Mouse (Mus musculus) kidney, postnatal 0 days (tissue): Measurements from ENCODE around the gene 9930104L06Rik. TPM values are rescaled to one million over a fixed set of nuclear protein-coding genes. Genes with fewer than 3 reads are reported as not detected.

Experiments
- ATAC-seq: fragments of 200-750 bp; cut with Nextera tagmentation; replicated peaks from 2 replicates; pipeline ENCODE4 v1.8.0; 2017; ENCODE audit warnings: low read depth, moderate number of reproducible peaks, moderate TSS enrichment, moderate library complexity; ENCODE audit not compliant: low FRiP score
- DNase-seq: peaks from one replicate; pipeline ENCODE4 v3.0.0-alpha.2; 2016; ENCODE audit warnings: low spot score
- H3K27ac ChIP-seq: fragments of 300-500 bp; sonication (generic); 2 replicates; pipeline ENCODE4 v1.5.1; 2014; ENCODE audit warnings: mild to moderate bottlenecking
- H3K27me3 ChIP-seq: fragments of 300-500 bp; sonication (generic); 2 replicates; pipeline ENCODE4 v1.6.1; 2014; ENCODE audit warnings: low read length, mixed read lengths; ENCODE audit not compliant: insufficient read depth
- H3K36me3 ChIP-seq: fragments of 300-500 bp; sonication (generic); 2 replicates; pipeline ENCODE4 v1.6.1; 2014; ENCODE audit warnings: low read length, mixed read lengths; ENCODE audit not compliant: insufficient read depth
- H3K4me1 ChIP-seq: fragments of 300-500 bp; sonication (generic); replicated peaks from 2 replicates; pipeline ENCODE4 v1.6.1; 2014; ENCODE audit warnings: antibody characterized with exemption, low read length, mixed read lengths; ENCODE audit not compliant: insufficient read depth
- H3K4me2 ChIP-seq: fragments of 300-500 bp; sonication (generic); 2 replicates; pipeline ENCODE4 v1.6.1; 2014; ENCODE audit warnings: mild to moderate bottlenecking, low read length, moderate library complexity, mixed read lengths
- H3K4me3 ChIP-seq: fragments of 300-500 bp; sonication (generic); replicated peaks from 2 replicates; pipeline ENCODE4 v1.5.1; 2014; ENCODE audit warnings: low read depth, low read length
- H3K9ac ChIP-seq: fragments of 300-500 bp; sonication (generic); 2 replicates; pipeline ENCODE4 v1.6.1; 2014; ENCODE audit warnings: low read depth, low read length
- H3K9me3 ChIP-seq: fragments of 300-500 bp; sonication (generic); replicated peaks from 2 replicates; pipeline ENCODE4 v1.6.1; 2016; ENCODE audit warnings: low read length, inconsistent platforms, mixed read lengths
- CTCF ChIP-seq: IDR thresholded peaks from 2 replicates; pipeline ENCODE4 v1.5.1; 2016; ENCODE audit warnings: antibody characterized with exemption, low read depth, mild to moderate bottlenecking, moderate library complexity
- WGBS: fragments of 180-500 bp; shearing (Covaris S2); extraction: QIAGEN DNeasy Blood & Tissue Kit; methylation state at CpG from one replicate; pipeline ENCODE4 v1.1.7; 2014; 5-methylcytosine and 5-hydroxymethylcytosine counted together
- polyA plus RNA-seq: library from polyadenylated mRNA; unstranded; fragments of >200 nt; fragmentation: Nextera tagmentation; extraction: Ambion mirVana; gene quantifications from 2 replicates; pipeline ENCODE4 v1.2.1, GENCODE M21; 2015

9930104L06Rik gene
- polyA plus RNA-seq, 1 experiment from 2014 or later = 7.4 TPM

DNA sequence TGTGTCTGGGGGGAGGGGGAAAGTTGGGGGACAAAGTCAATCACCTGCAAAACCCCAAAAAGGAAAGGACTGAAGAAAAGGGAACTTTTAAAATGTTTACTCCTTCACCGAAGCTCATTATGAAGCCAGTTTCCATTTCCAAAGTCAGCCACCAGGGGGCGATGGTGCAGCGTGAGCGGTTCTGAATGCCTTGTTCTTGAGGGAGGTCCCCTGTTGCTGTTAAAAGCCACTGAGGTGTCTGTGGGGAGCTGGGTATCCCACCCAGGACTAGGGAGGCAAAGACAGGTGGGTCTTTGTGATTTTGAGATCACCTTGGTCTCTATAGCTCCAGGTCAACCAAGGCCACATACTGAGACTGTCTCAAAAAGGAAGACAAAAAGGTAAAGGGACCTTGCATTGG lies 6.2 kb downstream of the 9930104L06Rik start:
- Histone ChIP-seq H3K4me3 (no peak overlapping the region), H3K9ac (no peak overlapping the region), H3K9me3 (no peaks in the 10 kb centered on the region), H3K4me2 (no peak overlapping the region), H3K36me3 (peaks cover 17% of the 10 kb centered on the region; the same call in 1 of the 2 replicates), H3K27ac (no peak overlapping the region), H3K27me3 (no peaks in the 10 kb centered on the region), H3K4me1 (no peaks in the 10 kb centered on the region)
- ATAC-seq (0 out of 2 replicates have a peak, but pooled peaks have one; percentile 18), DNase-seq (peak; percentile 76)
- TF ChIP-seq CTCF = peak; percentile 98
- WGBS = 6% methylated on average over 4 of the region's 4 CpGs

DNA sequence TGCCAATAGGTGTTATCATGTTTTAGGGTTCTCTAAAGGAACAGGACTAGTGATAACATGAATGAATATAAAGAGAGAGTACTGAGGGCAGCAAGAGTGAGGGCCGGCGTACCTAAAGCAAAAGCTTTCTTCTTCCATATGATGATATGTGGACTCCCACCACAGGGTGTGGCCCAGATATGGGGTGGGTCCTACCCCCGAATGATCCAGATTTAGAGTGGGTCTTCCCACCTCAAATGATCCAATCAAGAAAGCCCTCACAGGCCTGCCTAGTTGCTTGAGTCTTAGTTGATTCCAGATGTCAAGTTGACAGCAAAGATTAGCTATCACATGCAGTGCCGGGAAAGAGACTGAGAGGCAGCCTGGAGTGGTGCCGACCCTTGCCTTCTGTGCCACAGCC lies 6.9 kb downstream of the 9930104L06Rik start:
- H3K36me3 ChIP-seq = peaks cover 13% of the 10 kb centered on the region; the same call in 1 of the 2 replicates
- H3K9ac ChIP-seq = no peak overlapping the region
- WGBS = 90% methylated on average over 5 of the region's 5 CpGs
- H3K4me2 ChIP-seq = no peak overlapping the region
- no peak for DNase-seq
- no peaks in the 10 kb centered on the region for H3K9me3 ChIP-seq
- no peak overlapping the region for H3K27ac ChIP-seq
- H3K27me3 ChIP-seq = no peaks in the 10 kb centered on the region
- H3K4me1 ChIP-seq = no peaks in the 10 kb centered on the region
- H3K4me3 ChIP-seq = no peak overlapping the region
- TF ChIP-seq CTCF = no peak
- ATAC-seq = no peak

DNA sequence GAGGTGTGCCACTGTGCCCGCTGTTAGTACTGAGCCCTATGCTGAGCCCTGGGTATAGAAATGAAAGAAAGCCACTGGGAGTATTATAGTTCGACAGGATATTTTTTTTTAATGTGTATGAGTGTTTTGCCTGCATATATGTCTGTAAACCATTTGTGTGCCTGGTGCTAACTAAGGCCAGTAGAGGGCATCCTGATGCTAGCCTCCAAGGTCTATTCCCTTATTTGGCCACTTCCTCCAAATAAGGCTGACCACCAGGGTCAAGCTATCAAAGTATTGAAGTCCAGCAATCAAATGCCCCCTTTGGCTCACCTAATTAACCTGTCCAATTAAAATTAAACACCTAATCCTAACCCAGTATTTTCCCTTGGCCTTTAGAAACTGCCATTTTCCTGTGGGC lies 8.1 kb downstream of the 9930104L06Rik start:
- H3K4me1 ChIP-seq = 0 out of 2 replicates have a peak, but pooled peaks cover under 1% of the 10 kb centered on the region
- no peak overlapping the region for H3K4me2 ChIP-seq
- H3K27ac ChIP-seq = no peak overlapping the region
- H3K36me3 ChIP-seq = peaks cover 10% of the 10 kb centered on the region; the same call in 1 of the 2 replicates
- no peak overlapping the region for H3K9ac ChIP-seq
- no peak for ATAC-seq
- DNase-seq = peak; percentile 70
- TF ChIP-seq CTCF = peak; percentile 72
- no peaks in the 10 kb centered on the region for H3K27me3 ChIP-seq
- H3K4me3 ChIP-seq = no peak overlapping the region
- H3K9me3 ChIP-seq = no peaks in the 10 kb centered on the region
- 73% methylated on average over 2 of the region's 2 CpGs for WGBS

DNA sequence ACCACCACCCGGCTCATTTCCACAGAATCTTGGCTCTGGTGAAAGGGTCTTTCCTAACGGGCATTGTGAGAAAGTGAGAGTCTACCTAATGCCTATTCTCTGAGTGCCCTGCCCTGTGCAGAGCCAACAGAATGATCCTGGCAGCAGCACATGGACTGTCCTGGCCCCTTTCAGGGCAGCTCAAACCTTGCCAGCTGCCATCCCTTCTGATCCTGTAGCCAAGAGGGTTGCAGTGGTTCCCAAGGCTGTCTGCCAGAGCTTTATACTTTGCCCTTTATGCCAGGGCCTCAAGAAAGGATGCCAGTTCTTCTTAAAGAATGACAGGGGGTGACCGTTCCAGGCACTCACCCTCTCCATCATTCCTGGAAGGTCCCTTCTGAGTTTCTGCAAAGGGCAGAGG lies 12.6 kb downstream of the 9930104L06Rik start:
- H3K36me3 ChIP-seq = no peaks in the 10 kb centered on the region
- H3K4me3 ChIP-seq = no peak overlapping the region
- DNase-seq (no peak), ATAC-seq (no peak)
- no peaks in the 10 kb centered on the region for H3K9me3 ChIP-seq
- H3K9ac ChIP-seq = no peak overlapping the region
- WGBS = 88% methylated on average over 3 of the region's 3 CpGs
- H3K27ac ChIP-seq = no peak overlapping the region
- no peak for TF ChIP-seq CTCF
- H3K4me1 ChIP-seq = 0 out of 2 replicates have a peak, but pooled peaks cover 9% of the 10 kb centered on the region
- no peaks in the 10 kb centered on the region for H3K27me3 ChIP-seq
- H3K4me2 ChIP-seq = no peak overlapping the region

DNA sequence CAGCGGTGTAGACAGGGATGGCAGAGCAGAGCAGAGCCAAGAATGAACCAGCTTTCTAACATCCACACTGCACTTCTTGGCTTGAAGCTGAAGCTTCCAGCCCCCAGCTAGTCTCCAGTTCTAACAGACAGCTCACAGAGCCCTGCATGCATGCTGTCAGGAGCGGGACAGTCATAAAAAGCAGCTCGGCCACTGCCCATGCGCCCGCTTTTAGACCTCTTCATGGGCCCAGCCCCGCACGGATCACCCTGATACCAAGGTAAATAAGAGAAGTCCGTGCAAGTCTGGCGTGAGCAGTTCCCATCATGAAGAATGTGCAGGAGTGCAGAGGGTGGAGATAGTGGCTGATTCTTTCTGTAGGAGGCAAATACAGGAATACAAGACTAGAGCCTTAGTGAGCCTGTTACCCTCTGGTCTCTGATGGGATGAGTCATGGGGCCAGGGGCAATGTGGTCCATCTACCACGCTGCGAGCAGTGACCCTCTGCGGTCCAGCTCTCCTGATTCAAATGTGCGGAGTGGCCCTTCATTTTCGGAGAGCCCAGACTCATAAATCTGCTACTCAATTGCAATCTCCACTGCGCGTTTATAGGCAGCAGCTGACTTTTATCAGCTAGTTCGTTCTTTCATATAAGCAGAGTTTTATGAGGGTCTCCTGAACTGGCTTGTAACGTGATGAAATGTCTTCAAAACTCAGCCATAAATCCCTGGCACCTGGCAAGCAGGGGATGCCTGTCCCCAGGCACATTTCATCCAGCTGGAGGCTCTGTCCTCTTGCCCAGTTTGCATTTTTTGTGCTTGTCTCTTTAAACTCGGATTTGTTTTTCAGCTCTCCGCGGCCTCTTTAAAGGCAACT lies 13.6 kb downstream of the 9930104L06Rik start:
- WGBS = 21% methylated on average over 21 of the region's 21 CpGs
- DNase-seq = peak; percentile 89
- Histone ChIP-seq H3K9ac (no peak overlapping the region), H3K27me3 (no peaks in the 10 kb centered on the region), H3K4me1 (0 out of 2 replicates have a peak, but pooled peaks cover 9% of the 10 kb centered on the region), H3K4me2 (peak overlapping the region; percentile 23; the same call in 1 of the 2 replicates), H3K27ac (0 out of 2 replicates have a peak overlapping the region, but pooled peaks have one; percentile 31), H3K4me3 (no peak overlapping the region), H3K9me3 (no peaks in the 10 kb centered on the region), H3K36me3 (no peaks in the 10 kb centered on the region)
- 0 out of 2 replicates have a peak, but pooled peaks have one; percentile 5 for TF ChIP-seq CTCF
- peak; percentile 65; the same call in 1 of the 2 replicates for ATAC-seq

DNA sequence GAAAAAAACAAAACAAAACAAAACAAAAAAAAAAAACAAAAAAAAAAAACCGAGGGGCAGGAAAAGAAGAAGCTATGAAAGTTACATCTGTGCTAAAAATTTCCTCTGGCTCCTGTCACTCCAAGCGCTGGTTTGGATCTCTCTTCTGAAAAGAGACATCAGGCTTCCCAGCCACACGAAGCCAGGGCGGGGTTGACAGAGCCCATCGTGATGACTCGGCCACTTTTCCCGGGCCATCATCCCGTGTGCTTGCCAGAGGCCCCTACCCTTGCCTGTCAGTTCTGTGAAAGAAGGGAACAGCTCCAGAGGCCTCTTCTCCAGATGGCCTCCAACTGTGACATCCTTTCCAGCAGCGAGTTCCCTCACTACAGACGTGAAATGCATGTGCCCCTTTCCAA lies 14.2 kb downstream of the 9930104L06Rik start:
- DNase-seq = no peak
- Histone ChIP-seq H3K36me3 (no peaks in the 10 kb centered on the region), H3K4me1 (0 out of 2 replicates have a peak, but pooled peaks cover 9% of the 10 kb centered on the region), H3K4me3 (no peak overlapping the region), H3K27me3 (no peaks in the 10 kb centered on the region), H3K9me3 (no peaks in the 10 kb centered on the region), H3K9ac (no peak overlapping the region), H3K4me2 (peak overlapping the region; percentile 23; the same call in 1 of the 2 replicates), H3K27ac (no peak overlapping the region)
- 16% methylated on average over 10 of the region's 10 CpGs for WGBS
- no peak for TF ChIP-seq CTCF
- ATAC-seq = no peak
